Mouse (Mus musculus) MEL (cell line): ENCODE results near the gene Tmem236. TPM values are rescaled to one million over a fixed set of nuclear protein-coding genes. Genes with fewer than 3 reads are reported as not detected.

Experiments
- DNase-seq: peaks from one replicate; pipeline ENCODE4 v3.0.0; 2011; ENCODE audit warnings: low read depth, low spot score
- H3K27ac ChIP-seq: 2 replicates; pipeline ENCODE4 v1.5.1; 2012; ENCODE audit warnings: low read depth, mild to moderate bottlenecking, control low read depth, low read length, moderate library complexity; ENCODE audit not compliant: control insufficient read depth
- H3K27me3 ChIP-seq, 2 experiments: fragments of 150-350 bp in 1 of 2; sonication (generic) in 1 of 2; 2 replicates each; pipeline ENCODE4 v1.6.1; 2012; ENCODE audit warnings: low read length in 2 of 2, mild to moderate bottlenecking in 2 of 2, improper control_type of control experiment in 1 of 2, moderate library complexity in 1 of 2; ENCODE audit not compliant: insufficient read depth in 2 of 2, control insufficient read depth in 1 of 2
- H3K36me3 ChIP-seq, 2 experiments: 2 replicates each; pipeline ENCODE4 v1.6.1; 2012 to 2014; ENCODE audit warnings: low read length in 2 of 2, improper control_type of control experiment in 1 of 2, inconsistent platforms in 1 of 2, mild to moderate bottlenecking in 1 of 2; ENCODE audit not compliant: insufficient read depth in 2 of 2, control insufficient read depth in 1 of 2
- H3K4me1 ChIP-seq, 2 experiments: fragments of 150-350 bp in 1 of 2; sonication (generic) in 1 of 2; 2 replicates each; pipeline ENCODE4 v1.6.1; 2012; ENCODE audit warnings: low read length in 2 of 2, improper control_type of control experiment in 1 of 2, mild to moderate bottlenecking in 1 of 2; ENCODE audit not compliant: insufficient read depth in 2 of 2, control insufficient read depth in 1 of 2
- H3K4me3 ChIP-seq, 2 experiments: fragments of 150-350 bp in 1 of 2; sonication (generic) in 1 of 2; 2 replicates each; pipeline ENCODE4 v1.5.1; 2012; ENCODE audit warnings: low read depth in 2 of 2, low read length in 2 of 2, mild to moderate bottlenecking in 2 of 2, moderate library complexity in 2 of 2, control low read depth in 1 of 2, improper control_type of control experiment in 1 of 2; ENCODE audit not compliant: control insufficient read depth in 1 of 2, insufficient read depth in 1 of 2
- H3K79me2 ChIP-seq: 2 replicates; pipeline ENCODE4 v1.6.1; 2012; ENCODE audit warnings: mild to moderate bottlenecking, low read length, moderate library complexity; ENCODE audit not compliant: control insufficient read depth, poor library complexity, insufficient read depth
- H3K9ac ChIP-seq: 2 replicates; pipeline ENCODE4 v1.6.1; 2012; ENCODE audit warnings: low read depth, mild to moderate bottlenecking, control low read depth, low read length, moderate library complexity; ENCODE audit not compliant: control insufficient read depth, poor library complexity, severe bottlenecking
- H3K9me3 ChIP-seq: fragments of 150-350 bp; sonication (generic); replicated peaks from 2 replicates; pipeline ENCODE4 v1.6.1; 2012; ENCODE audit warnings: mild to moderate bottlenecking, low read length, improper control_type of control experiment, moderate library complexity; ENCODE audit not compliant: insufficient read depth
- BHLHE40 ChIP-seq: IDR thresholded peaks from 2 replicates; pipeline ENCODE4 v1.6.1; 2012; ENCODE audit warnings: low read depth, mild to moderate bottlenecking, inconsistent platforms, low read length, improper control_type of control experiment, borderline replicate concordance
- CHD1 ChIP-seq: IDR thresholded peaks from 2 replicates; pipeline ENCODE4 v1.6.1; 2012; ENCODE audit warnings: low read depth, mild to moderate bottlenecking, inconsistent platforms, low read length, improper control_type of control experiment
- E2F4 ChIP-seq: IDR thresholded peaks from 2 replicates; pipeline ENCODE4 v1.6.1; 2011; ENCODE audit warnings: low read depth, low read length, improper control_type of control experiment, borderline replicate concordance
- ELF1 ChIP-seq: IDR thresholded peaks from 2 replicates; pipeline ENCODE4 v1.6.1; 2014; ENCODE audit warnings: low read depth, mild to moderate bottlenecking, inconsistent platforms, low read length, improper control_type of control experiment, moderate library complexity
- EP300 ChIP-seq, 2 experiments: IDR thresholded peaks; 2 replicates each; pipeline ENCODE4 v1.6.1; 2011; ENCODE audit warnings: improper control_type of control experiment in 2 of 2, low read length in 2 of 2, low read depth in 1 of 2, mild to moderate bottlenecking in 1 of 2
- ETS1 ChIP-seq: IDR thresholded peaks from 2 replicates; pipeline ENCODE4 v1.6.1; 2012; ENCODE audit warnings: low read depth, mild to moderate bottlenecking, inconsistent platforms, low read length, improper control_type of control experiment, moderate library complexity
- GABPA ChIP-seq: IDR thresholded peaks from 2 replicates; pipeline ENCODE4 v1.6.1; 2012; ENCODE audit warnings: low read depth, mild to moderate bottlenecking, inconsistent platforms, low read length, improper control_type of control experiment, moderate library complexity
- KAT2A ChIP-seq: conservative IDR thresholded peaks from 2 replicates; pipeline ENCODE4 v1.6.1; 2012; ENCODE audit warnings: low read depth, low read length, improper control_type of control experiment, inconsistent platforms
- MAX ChIP-seq: IDR thresholded peaks from 2 replicates; pipeline ENCODE4 v1.6.1; 2011; ENCODE audit warnings: low read length, improper control_type of control experiment
- POLR2AphosphoS2 ChIP-seq: IDR thresholded peaks from 2 replicates; pipeline ENCODE4 v1.6.1; 2011; ENCODE audit warnings: low read length, improper control_type of control experiment
- POLR2AphosphoS5 ChIP-seq: IDR thresholded peaks from 2 replicates; pipeline ENCODE4 v1.6.1; 2012; ENCODE audit warnings: low read depth, borderline replicate concordance, mild to moderate bottlenecking, inconsistent platforms, low read length, moderate library complexity, mixed read lengths
- RAD21 ChIP-seq: IDR thresholded peaks from 2 replicates; pipeline ENCODE4 v1.6.1; 2011; ENCODE audit warnings: mild to moderate bottlenecking, low read depth, low read length, improper control_type of control experiment
- RCOR1 ChIP-seq: IDR thresholded peaks from 2 replicates; pipeline ENCODE4 v1.6.1; 2012; ENCODE audit warnings: low read depth, mild to moderate bottlenecking, inconsistent platforms, low read length, improper control_type of control experiment
- TBP ChIP-seq: IDR thresholded peaks from 2 replicates; pipeline ENCODE4 v1.8.0; 2011; ENCODE audit warnings: low read depth, low read length, improper control_type of control experiment
- UBTF ChIP-seq: IDR thresholded peaks from 2 replicates; pipeline ENCODE4 v1.6.1; 2012; ENCODE audit warnings: low read depth, mild to moderate bottlenecking, inconsistent platforms, low read length, improper control_type of control experiment, moderate library complexity, borderline replicate concordance; ENCODE audit not compliant: insufficient read depth
- USF1 ChIP-seq: IDR thresholded peaks from 2 replicates; pipeline ENCODE4 v1.6.1; 2014; ENCODE audit warnings: low read depth, mild to moderate bottlenecking, inconsistent platforms, low read length, improper control_type of control experiment, moderate library complexity
- ZKSCAN1 ChIP-seq: IDR thresholded peaks from 2 replicates; pipeline ENCODE4 v1.6.1; 2012; ENCODE audit warnings: low read depth, mild to moderate bottlenecking, inconsistent platforms, low read length, improper control_type of control experiment, moderate library complexity
- ZNF384 ChIP-seq: IDR thresholded peaks from 2 replicates; pipeline ENCODE4 v1.6.1; 2012; ENCODE audit warnings: low read depth, mild to moderate bottlenecking, inconsistent platforms, low read length, improper control_type of control experiment
- polyA plus RNA-seq, 2 experiments: library from polyadenylated mRNA; stranded (reverse) in 1 of 2; unstranded in 1 of 2; fragments of >175 nt in 1 of 2; fragments of >200 nt in 1 of 2; gene quantifications; 2 replicates each; pipeline versions ENCODE4 v1.2.1 to v1.2.4; 2012; ENCODE audit warnings: low replicate concordance in 2 of 2, low read depth in 1 of 2; ENCODE audit not compliant: insufficient read length in 2 of 2, insufficient read depth in 1 of 2, missing spikeins in 1 of 2
- total RNA-seq: library from RNA; depleted of rRNA; stranded (reverse); fragments of 300-350 nt; gene quantifications from 2 replicates; pipeline ENCODE4 v1.2.3, GENCODE M21; 2012

Gene Tmem236
- total and polyA plus RNA-seq, 3 experiments, result 0.04 to 0.06 TPM; not detected in 1

DNA sequence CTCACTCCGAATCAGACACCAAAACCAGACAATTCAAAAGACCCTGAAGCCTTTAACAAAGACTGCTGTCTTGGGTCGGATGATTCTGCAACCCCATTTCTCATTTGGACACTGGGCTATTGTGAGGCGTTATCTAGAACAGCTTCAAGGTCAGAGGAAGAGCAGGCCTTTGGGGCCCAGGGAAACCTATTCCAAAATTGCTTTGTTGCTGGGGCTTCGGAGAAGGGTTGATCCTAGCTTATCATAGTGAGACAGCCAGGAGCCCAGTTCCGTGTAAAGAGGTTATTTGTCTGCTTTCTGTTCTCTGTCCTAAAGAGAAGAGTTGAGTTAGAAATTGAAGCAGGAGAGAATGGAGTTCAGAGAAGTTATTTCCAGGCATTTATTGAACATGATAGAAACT is 64.8 kb downstream of the Tmem236 start:
- DNase-seq, result no peak
- Histone ChIP-seq H3K4me1 (peaks cover 2 to 4% of the 10 kb centered on the region in 2 experiments; a peak in 3 of 4 replicates), H3K27ac (no peak overlapping the region), H3K9me3 (no peaks in the 10 kb centered on the region), H3K36me3 (peaks cover 0 to 2% of the 10 kb centered on the region in 2 experiments; a peak in 1 of 4 replicates), H3K27me3 (no peaks in the 10 kb centered on the region), H3K4me3 (no peak overlapping the region), H3K9ac (no peak overlapping the region), H3K79me2 (no peaks in the 10 kb centered on the region)
- no peak for TF ChIP-seq EP300 (IDR thresholded peaks at IDR 0.05; ENCODE audit: low read depth in 1 of 2, low read length in 2 of 2)
- TF ChIP-seq TBP, result no peak
- TF ChIP-seq POLR2AphosphoS5, result no peak
- no peak for TF ChIP-seq KAT2A
- no peak for TF ChIP-seq ZNF384
- no peak for TF ChIP-seq UBTF
- no peak for TF ChIP-seq RAD21
- TF ChIP-seq MAX, result no peak
- TF ChIP-seq POLR2AphosphoS2, result no peak
- TF ChIP-seq RCOR1, result no peak
- TF ChIP-seq E2F4, result no peak
- no peak for TF ChIP-seq ELF1
- no peak for TF ChIP-seq GABPA
- no peak for TF ChIP-seq ZKSCAN1
- no peak for TF ChIP-seq BHLHE40

DNA sequence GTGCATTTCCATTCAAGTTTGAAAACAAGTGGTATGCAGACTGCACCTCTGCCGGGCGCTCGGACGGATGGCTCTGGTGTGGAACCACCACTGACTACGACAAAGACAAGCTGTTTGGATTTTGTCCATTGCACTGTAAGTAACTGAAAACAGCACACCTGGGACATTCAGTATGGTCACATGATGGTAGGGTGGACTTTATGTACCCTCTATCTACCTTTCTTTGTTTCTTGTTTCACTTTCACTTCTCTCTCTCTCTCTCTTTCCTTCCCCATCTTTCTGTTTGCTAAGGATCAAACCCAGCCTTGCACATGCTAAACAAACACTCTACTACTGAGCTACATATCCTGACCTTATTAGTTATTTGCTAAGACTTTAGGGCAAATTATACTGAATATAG is 69.8 kb downstream of the Tmem236 start:
- peak; percentile 38 for DNase-seq
- peak overlapping the region; percentile 56 to 90 for H3K4me3 ChIP-seq

More for the DNA sequence above, 69.8 kb downstream of the Tmem236 start:
- H3K36me3 ChIP-seq, result no peaks in the 10 kb centered on the region
- H3K79me2 ChIP-seq, result no peaks in the 10 kb centered on the region
- H3K27ac ChIP-seq, result no peak overlapping the region
- H3K9ac ChIP-seq, result peak overlapping the region; percentile 64; the same call in 1 of the 2 replicates
- TF ChIP-seq ZNF384 (no peak), CHD1 (no peak), ETS1 (peak; percentile 52; the same call in 1 of the 2 replicates), POLR2AphosphoS5 (no peak), USF1 (peak; percentile 67)
- peaks cover 0 to 2% of the 10 kb centered on the region in 2 experiments; a peak in 1 of 4 replicates for H3K4me1 ChIP-seq
- peaks cover 0 to 2% of the 10 kb centered on the region in 2 experiments; a peak in 2 of 4 replicates for H3K27me3 ChIP-seq
- H3K9me3 ChIP-seq, result no peaks in the 10 kb centered on the region
